Mouse (Mus musculus) kidney, adult 8-10 months (tissue): ENCODE results near the gene Gm49320.
A peak's percentile ranks its signal among the peaks of the same experiment; 100 is the strongest.

ENCODE experiments used
- DNase-seq, 2 experiments: peaks; one replicate each; pipeline ENCODE4 v3.0.0; 2022

The Gm49320 gene

GRCm38 (mm10) chr8:4259125-4259804 is 20.6 kb downstream of the Gm49320 start, which contains the start of gene Ctxn1:
TSS of gene Ctxn1 (minus strand) at chr8:4259274.
- DNase-seq: peak; percentile 94 to 96

GRCm38 (mm10) chr8:4259805-4260170 is 21.1 kb downstream of the Gm49320 start:
- DNase-seq: no peak

GRCm38 (mm10) chr8:4263105-4263791 is 24.6 kb downstream of the Gm49320 start:
- DNase-seq: no peak

GRCm38 (mm10) chr8:4265160-4265914 is 26.7 kb downstream of the Gm49320 start:
- DNase-seq: no peak

- DNase-seq: no peak
Measured at GRCm38 (mm10) chr8:4267627-4268026, 29.0 kb downstream of the Gm49320 start.

GRCm38 (mm10) chr8:4269609-4270008 is 30.9 kb downstream of the Gm49320 start:
- no peak for DNase-seq

GRCm38 (mm10) chr8:4275275-4276110 is 36.8 kb downstream of the Gm49320 start, which contains the start of gene Timm44:
TSS of gene Timm44 (minus strand) at chr8:4275913.
- peak; percentile 94 to 96 for DNase-seq

GRCm38 (mm10) chr8:4276111-4276465 is 37.4 kb downstream of the Gm49320 start:
- DNase-seq: no peak

GRCm38 (mm10) chr8:4292738-4293137 is 54.1 kb downstream of the Gm49320 start:
- DNase-seq: no peak

GRCm38 (mm10) chr8:4297822-4298221 is 59.2 kb downstream of the Gm49320 start:
- no peak for DNase-seq
